Mouse (Mus musculus): ENCODE data around the gene Ppm1f. TPM values are rescaled to one million over a fixed set of nuclear protein-coding genes. Genes with fewer than 3 reads are reported as not detected.
"Not testable (repeated sequence)": the region's sequence is repeated elsewhere in the genome, so short reads cannot be mapped to it uniquely, and the experiment has no call there.

The Ppm1f gene
- polyA plus RNA-seq, 1 experiment: 12.8 TPM

GRCm38 (mm10) chr16:16888341-16888740 lies 7.9 kb upstream of the Ppm1f start:
- Histone ChIP-seq H3K4me3 (ENCODE audit: insufficient read depth, low read depth, low read length) (no peak overlapping the region), H3K27ac (replicated peaks; ENCODE audit: low read depth, low read length) (no peak overlapping the region), H3K4me1 (ENCODE audit: control insufficient read depth, insufficient read depth, insufficient read length, low read length) (no peaks in the 10 kb centered on the region)

GRCm38 (mm10) chr16:16892366-16892765 lies 3.9 kb upstream of the Ppm1f start:
- Histone ChIP-seq H3K4me3 (ENCODE audit: insufficient read depth, low read depth, low read length) (no peak overlapping the region), H3K27ac (replicated peaks; ENCODE audit: low read depth, low read length) (no peak overlapping the region), H3K4me1 (ENCODE audit: control insufficient read depth, insufficient read depth, insufficient read length, low read length) (no peaks in the 10 kb centered on the region)

GRCm38 (mm10) chr16:16896015-16896381 lies 271 bp upstream of the Ppm1f start:
- H3K27ac ChIP-seq (replicated peaks; ENCODE audit: low read depth, low read length): 0 out of 2 replicates have a peak overlapping the region, but pooled peaks have one; percentile 19
- no peak overlapping the region for H3K4me3 ChIP-seq (ENCODE audit: insufficient read depth, low read depth, low read length)
- peaks cover 15% of the 10 kb centered on the region for H3K4me1 ChIP-seq (ENCODE audit: control insufficient read depth, insufficient read depth, insufficient read length, low read length)

- H3K27ac ChIP-seq (replicated peaks; ENCODE audit: low read depth, low read length): peak overlapping the region; percentile 97
- peak overlapping the region; percentile 70 for H3K4me3 ChIP-seq (ENCODE audit: insufficient read depth, low read depth, low read length)
- H3K4me1 ChIP-seq (ENCODE audit: control insufficient read depth, insufficient read depth, insufficient read length, low read length): peaks cover 21% of the 10 kb centered on the region
Observed at GRCm38 (mm10) chr16:16897056-16897584, 851 bp downstream of the Ppm1f start.

GRCm38 (mm10) chr16:16902329-16902728 lies 6.1 kb downstream of the Ppm1f start:
- peaks cover 43% of the 10 kb centered on the region for H3K4me1 ChIP-seq (ENCODE audit: control insufficient read depth, insufficient read depth, insufficient read length, low read length)
- H3K4me3 ChIP-seq (ENCODE audit: insufficient read depth, low read depth, low read length): no peak overlapping the region
- H3K27ac ChIP-seq (replicated peaks; ENCODE audit: low read depth, low read length): peak overlapping the region; percentile 86

GRCm38 (mm10) chr16:16903188-16903587 lies 6.9 kb downstream of the Ppm1f start:
- Histone ChIP-seq H3K4me1 (ENCODE audit: control insufficient read depth, insufficient read depth, insufficient read length, low read length) (peaks cover 41% of the 10 kb centered on the region), H3K4me3 (ENCODE audit: insufficient read depth, low read depth, low read length) (no peak overlapping the region), H3K27ac (replicated peaks; ENCODE audit: low read depth, low read length) (peak overlapping the region; percentile 86)

- peaks cover 35% of the 10 kb centered on the region for H3K4me1 ChIP-seq (ENCODE audit: control insufficient read depth, insufficient read depth, insufficient read length, low read length)
Observed at GRCm38 (mm10) chr16:16907799-16908198, 11.5 kb downstream of the Ppm1f start.

GRCm38 (mm10) chr16:16911641-16912597 lies 15.7 kb downstream of the Ppm1f start:
- peaks cover 15% of the 10 kb centered on the region for H3K4me1 ChIP-seq (ENCODE audit: control insufficient read depth, insufficient read depth, insufficient read length, low read length)
- H3K4me3 ChIP-seq (ENCODE audit: insufficient read depth, low read depth, low read length): no peak overlapping the region
- H3K27ac ChIP-seq (replicated peaks; ENCODE audit: low read depth, low read length): peak overlapping the region; percentile 65

More at GRCm38 (mm10) chr16:16907799-16908198, 11.5 kb downstream of the Ppm1f start:
- Histone ChIP-seq H3K27ac (replicated peaks; ENCODE audit: low read depth, low read length) (peak overlapping the region; percentile 100), H3K4me3 (ENCODE audit: insufficient read depth, low read depth, low read length) (no peak overlapping the region)

- Histone ChIP-seq H3K4me3 (ENCODE audit: insufficient read depth, low read depth, low read length) (no peak overlapping the region), H3K27ac (replicated peaks; ENCODE audit: low read depth, low read length) (no peak overlapping the region), H3K4me1 (ENCODE audit: control insufficient read depth, insufficient read depth, insufficient read length, low read length) (peaks cover 9% of the 10 kb centered on the region)
Observed at GRCm38 (mm10) chr16:16913440-16913839, 17.2 kb downstream of the Ppm1f start.

- Histone ChIP-seq H3K4me3 (ENCODE audit: insufficient read depth, low read depth, low read length) (no peak overlapping the region), H3K4me1 (ENCODE audit: control insufficient read depth, insufficient read depth, insufficient read length, low read length) (no peaks in the 10 kb centered on the region), H3K27ac (replicated peaks; ENCODE audit: low read depth, low read length) (no peak overlapping the region)
Observed at GRCm38 (mm10) chr16:16918441-16919117, 22.3 kb downstream of the Ppm1f start.

GRCm38 (mm10) chr16:16921021-16921435 lies 24.8 kb downstream of the Ppm1f start:
- no peak overlapping the region for H3K4me3 ChIP-seq (ENCODE audit: insufficient read depth, low read depth, low read length)
- no peaks in the 10 kb centered on the region for H3K4me1 ChIP-seq (ENCODE audit: control insufficient read depth, insufficient read depth, insufficient read length, low read length)
- H3K27ac ChIP-seq (replicated peaks; ENCODE audit: low read depth, low read length): no peak overlapping the region

GRCm38 (mm10) chr16:16924481-16924880 lies 28.2 kb downstream of the Ppm1f start:
- H3K27ac ChIP-seq (replicated peaks; ENCODE audit: low read depth, low read length): no peak overlapping the region
- H3K4me1 ChIP-seq (ENCODE audit: control insufficient read depth, insufficient read depth, insufficient read length, low read length): no peaks in the 10 kb centered on the region
- H3K4me3 ChIP-seq (ENCODE audit: insufficient read depth, low read depth, low read length): no peak overlapping the region

- Histone ChIP-seq H3K27ac (replicated peaks; ENCODE audit: low read depth, low read length) (no peak overlapping the region), H3K4me1 (ENCODE audit: control insufficient read depth, insufficient read depth, insufficient read length, low read length) (no peaks in the 10 kb centered on the region), H3K4me3 (ENCODE audit: insufficient read depth, low read depth, low read length) (no peak overlapping the region)
Observed at GRCm38 (mm10) chr16:16926536-16926935, 30.3 kb downstream of the Ppm1f start.

GRCm38 (mm10) chr16:16928908-16929307 lies 32.6 kb downstream of the Ppm1f start:
- H3K27ac ChIP-seq (replicated peaks; ENCODE audit: low read depth, low read length); H3K4me1 ChIP-seq (ENCODE audit: control insufficient read depth, insufficient read depth, insufficient read length, low read length); H3K4me3 ChIP-seq (ENCODE audit: insufficient read depth, low read depth, low read length): not testable (repeated sequence)

- H3K4me3 ChIP-seq (ENCODE audit: insufficient read depth, low read depth, low read length): no peak overlapping the region
- no peaks in the 10 kb centered on the region for H3K4me1 ChIP-seq (ENCODE audit: control insufficient read depth, insufficient read depth, insufficient read length, low read length)
- H3K27ac ChIP-seq (replicated peaks; ENCODE audit: low read depth, low read length): no peak overlapping the region
Observed at GRCm38 (mm10) chr16:16930326-16930725, 34.1 kb downstream of the Ppm1f start.
